Comparison of ENCODE assay signal across 14 mouse cellular contexts in the genomic region with DNA sequence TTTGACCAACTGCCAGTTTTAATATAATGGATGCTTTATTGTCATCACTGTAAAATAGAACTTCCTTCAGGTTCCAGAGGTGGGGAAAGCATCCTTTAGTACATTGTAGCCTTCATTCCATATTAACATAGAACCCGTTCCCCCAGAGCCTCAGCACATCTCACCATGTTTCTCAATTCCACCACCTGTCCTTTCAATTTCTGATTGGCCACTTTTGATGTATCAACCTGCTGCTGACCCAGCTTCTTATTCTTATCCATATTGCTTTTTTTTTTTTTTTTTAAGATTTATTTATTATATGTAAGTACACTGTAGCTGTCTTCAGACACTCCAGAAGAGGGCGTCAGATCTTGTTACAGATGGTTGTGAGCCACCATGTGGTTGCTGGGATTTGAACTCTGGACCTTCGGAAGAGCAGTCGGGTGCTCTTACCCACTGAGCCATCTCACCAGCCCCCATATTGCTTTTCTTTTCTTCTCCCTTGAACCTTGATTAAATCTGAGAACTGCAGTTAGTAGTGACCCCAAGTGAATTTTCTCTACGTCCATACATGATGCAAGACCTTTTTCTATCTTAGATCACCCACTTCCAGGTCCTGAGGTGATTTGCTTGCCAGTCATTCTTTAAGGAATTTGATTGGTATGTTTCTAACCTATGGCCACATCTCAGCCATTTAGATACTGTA. TPM values are rescaled to one million over a fixed set of nuclear protein-coding genes. Genes with fewer than 3 reads are reported as not detected.
A peak's percentile ranks its signal among the peaks of the same experiment; 100 is the strongest.
DNase-seq lines count a peak whose midpoint lies in the region; ATAC-seq and TF ChIP-seq lines count a peak whose summit lies in the region.
"Not testable (repeated sequence)": the region's sequence is repeated elsewhere in the genome, so short reads cannot be mapped to it uniquely, and the experiment has no call there.
"Had no signal": no experiment of that assay in that cellular context is flagged by ENCODE, and none has a peak within 500 bp of the region (broad histone marks: within the 10 kb centered on the region; RNA-seq: fewer than 3 reads in every experiment).

No protein-coding gene starts in this region.

- dilution Hi-C loops in CH12.LX (cut with MboI; ENCODE audit: extremely low pct_ligation_motif_present, extremely low pct_unique_long_range_greater_than_20kb, low sequenced_read_pairs): not testable (repeated sequence)

- peaks cover 4 to 19% of the 10 kb centered on the region in 2 experiments for H3K36me3 ChIP-seq in CH12.LX (replicated peaks in 1 of 2; ENCODE audit: control insufficient read depth in 1 of 2, insufficient read depth in 1 of 2, low read length in 1 of 2)
- H3K36me3 ChIP-seq in embryonic facial prominence, embryonic 14.5 days (ENCODE audit: control insufficient read depth, insufficient read depth, low read length); heart, adult 2 months (ENCODE audit: control insufficient read depth, insufficient read depth, low read length); hindbrain, embryonic 13.5 days; kidney, postnatal 0 days (ENCODE audit: insufficient read depth, low read length); liver, embryonic 14.5 days (replicated peaks; ENCODE audit: control insufficient read depth, insufficient read depth, low read depth); midbrain, embryonic 12.5 days; stomach, embryonic 15.5 days: not testable (repeated sequence)

- peaks cover 0 to 22% of the 10 kb centered on the region in 2 experiments; a peak in 2 of 4 replicates for H3K4me1 ChIP-seq in CH12.LX (ENCODE audit: control insufficient read depth in 1 of 2, insufficient read depth in 2 of 2)
- not testable (repeated sequence) for H3K4me1 ChIP-seq in embryonic facial prominence, embryonic 14.5 days (ENCODE audit: control insufficient read depth, insufficient read depth, low read length); heart, adult 2 months (ENCODE audit: control insufficient read depth, insufficient read depth, low read length); kidney, postnatal 0 days (replicated peaks; ENCODE audit: insufficient read depth, low read length); liver, embryonic 14.5 days (replicated peaks; ENCODE audit: control insufficient read depth in 2 of 2, insufficient read depth in 2 of 2, low read length in 1 of 2); stomach, embryonic 15.5 days
- peaks cover 14% of the 10 kb centered on the region for H3K4me1 ChIP-seq in hindbrain, embryonic 13.5 days (replicated peaks)
- peaks cover 12% of the 10 kb centered on the region for H3K4me1 ChIP-seq in midbrain, embryonic 12.5 days

- not testable (repeated sequence) for ATAC-seq in embryonic facial prominence, embryonic 14.5 days (ENCODE audit: low read depth); hindbrain, embryonic 13.5 days (ENCODE audit: low FRiP score); kidney, postnatal 0 days (replicated peaks; ENCODE audit: low FRiP score, low read depth); liver, embryonic 14.5 days (ENCODE audit: insufficient read depth); midbrain, embryonic 12.5 days (ENCODE audit: low FRiP score, low read depth); stomach, embryonic 15.5 days (ENCODE audit: insufficient read depth, low FRiP score, low read depth)

- in situ Hi-C loops in CH12.LX (cut with MboI; ENCODE audit: low pct_ligation_motif_present, low pct_unique_long_range_greater_than_20kb, low sequenced_read_pairs): not testable (repeated sequence)

- TF ChIP-seq EP300 in CH12.LX (IDR thresholded peaks at IDR 0.05; ENCODE audit: low read length); heart, adult 2 months (IDR thresholded peaks at IDR 0.05; ENCODE audit: insufficient read depth, low read depth, low read length); liver, embryonic 14.5 days (IDR thresholded peaks at IDR 0.05; ENCODE audit: low read depth): not testable (repeated sequence)

- intact Hi-C loops in heart, adult 2 months (cut with DNase I): not testable (repeated sequence)

- DNase-seq in CH12.LX (ENCODE audit: extremely low read depth): peak; percentile 48
- DNase-seq in embryonic facial prominence, embryonic 14.5 days (ENCODE audit: low spot score); heart, adult 2 months; kidney, postnatal 0 days (ENCODE audit: low spot score); liver, embryonic 14.5 days (ENCODE audit: low read depth in 3 of 3, low spot score in 3 of 3): not testable (repeated sequence)

- not testable (repeated sequence) for TF ChIP-seq POLR2A in CH12.LX (IDR thresholded peaks at IDR 0.05; ENCODE audit: low read depth, low read length); heart, adult 2 months (IDR thresholded peaks at IDR 0.05; ENCODE audit: insufficient read depth, low read depth, low read length)

- WGBS in embryonic facial prominence, embryonic 14.5 days: 67% methylated on average over 4 of the region's 5 CpGs
- WGBS in heart, adult 2 months: 78% methylated on average over 5 of the region's 5 CpGs
- WGBS in hindbrain, embryonic 13.5 days: 74% methylated on average over 4 of the region's 5 CpGs
- 69% methylated on average over 4 of the region's 5 CpGs for WGBS in kidney, postnatal 0 days
- 49% methylated on average over 4 of the region's 5 CpGs for WGBS in liver, embryonic 14.5 days (ENCODE audit: insufficient replicate concordance)
- WGBS in midbrain, embryonic 12.5 days: 81% methylated on average over 4 of the region's 5 CpGs
- 60% methylated on average over 4 of the region's 5 CpGs for WGBS in stomach, embryonic 15.5 days

- not testable (repeated sequence) for H3K27me3 ChIP-seq in CH12.LX (replicated peaks); embryonic facial prominence, embryonic 14.5 days (replicated peaks; ENCODE audit: control insufficient read depth, insufficient read depth, low read length); heart, adult 2 months (ENCODE audit: control insufficient read depth, insufficient read depth, low read length); hindbrain, embryonic 13.5 days; kidney, postnatal 0 days (ENCODE audit: insufficient read depth, low read length); liver, embryonic 14.5 days (ENCODE audit: control insufficient read depth, insufficient read depth, low read length); midbrain, embryonic 12.5 days; stomach, embryonic 15.5 days (replicated peaks)

- H3K79me2 ChIP-seq in CH12.LX (replicated peaks; ENCODE audit: control insufficient read depth, extremely low read depth, insufficient read depth, poor library complexity, severe bottlenecking); heart, adult 2 months (replicated peaks; ENCODE audit: control insufficient read depth, insufficient read depth, low read length): not testable (repeated sequence)

- peak overlapping the region in 1 of 3 experiments; percentile 62 for H3K4me3 ChIP-seq in CH12.LX (replicated peaks in 1 of 3; ENCODE audit: low read depth in 2 of 3, low read length in 2 of 3, poor library complexity in 1 of 3)
- H3K4me3 ChIP-seq in embryonic facial prominence, embryonic 14.5 days (ENCODE audit: low read depth, low read length): peak overlapping the region; percentile 47
- peak overlapping the region; percentile 66 for H3K4me3 ChIP-seq in heart, adult 2 months
- peak overlapping the region; percentile 61 for H3K4me3 ChIP-seq in hindbrain, embryonic 13.5 days
- H3K4me3 ChIP-seq in kidney, postnatal 0 days (replicated peaks; ENCODE audit: low read depth, low read length): peak overlapping the region; percentile 44
- H3K4me3 ChIP-seq in liver, embryonic 14.5 days (ENCODE audit: insufficient read depth in 1 of 2, low read depth in 2 of 2, low read length in 2 of 2): peak overlapping the region in 1 of 2 experiments; percentile 53; a peak in 3 of 4 replicates
- peak overlapping the region; percentile 55 for H3K4me3 ChIP-seq in midbrain, embryonic 12.5 days
- H3K4me3 ChIP-seq in stomach, embryonic 15.5 days (replicated peaks): not testable (repeated sequence)

- not testable (repeated sequence) for TF ChIP-seq RAD21 in CH12.LX (IDR thresholded peaks at IDR 0.05; ENCODE audit: low read depth, low read length)

- peak in 1 of 2 experiments; percentile 13; a peak in 1 of 4 replicates for TF ChIP-seq CTCF in CH12.LX (conservative IDR thresholded peaks at IDR 0.05 in 1 of 2, IDR thresholded peaks at IDR 0.05 in 1 of 2; ENCODE audit: low read depth in 2 of 2, low read length in 2 of 2)
- TF ChIP-seq CTCF in heart, adult 2 months (IDR thresholded peaks at IDR 0.05); kidney, postnatal 0 days (IDR thresholded peaks at IDR 0.05; ENCODE audit: low read depth); liver, embryonic 14.5 days (IDR thresholded peaks at IDR 0.05; ENCODE audit: low read depth): not testable (repeated sequence)

- H3K27ac ChIP-seq in CH12.LX (ENCODE audit: insufficient read depth, low read depth); hindbrain, embryonic 13.5 days; kidney, postnatal 0 days; liver, embryonic 14.5 days; stomach, embryonic 15.5 days: not testable (repeated sequence)
- peak overlapping the region; percentile 97; the same call in 1 of the 2 replicates for H3K27ac ChIP-seq in embryonic facial prominence, embryonic 14.5 days (replicated peaks; ENCODE audit: low read depth, low read length)
- H3K27ac ChIP-seq in heart, adult 2 months: peak overlapping the region; percentile 91; the same call in 1 of the 2 replicates
- H3K27ac ChIP-seq in midbrain, embryonic 12.5 days (replicated peaks): peak overlapping the region; percentile 96; the same call in 1 of the 2 replicates

- H3K4me2 ChIP-seq in CH12.LX (ENCODE audit: insufficient read depth, low read depth, poor library complexity, severe bottlenecking): peak overlapping the region; percentile 54; the same call in 1 of the 2 replicates
- H3K4me2 ChIP-seq in embryonic facial prominence, embryonic 14.5 days (ENCODE audit: low read depth, low read length): peak overlapping the region; percentile 81
- peak overlapping the region; percentile 95 for H3K4me2 ChIP-seq in hindbrain, embryonic 13.5 days
- peak overlapping the region; percentile 73 for H3K4me2 ChIP-seq in kidney, postnatal 0 days (ENCODE audit: low read length)
- H3K4me2 ChIP-seq in liver, embryonic 14.5 days (ENCODE audit: low read depth): peak overlapping the region; percentile 65
- H3K4me2 ChIP-seq in midbrain, embryonic 12.5 days (replicated peaks): peak overlapping the region; percentile 86
- H3K4me2 ChIP-seq in stomach, embryonic 15.5 days: peak overlapping the region; percentile 73

- H3K9me3 ChIP-seq in CH12.LX (replicated peaks; ENCODE audit: low read length); embryonic facial prominence, embryonic 14.5 days (ENCODE audit: control insufficient read depth, low read length); hindbrain, embryonic 13.5 days; kidney, postnatal 0 days (replicated peaks; ENCODE audit: low read length); liver, embryonic 14.5 days (ENCODE audit: control insufficient read depth, low read length); midbrain, embryonic 12.5 days; stomach, embryonic 15.5 days: not testable (repeated sequence)

- H3K9ac ChIP-seq in CH12.LX (ENCODE audit: insufficient read depth, low read depth); heart, adult 2 months (ENCODE audit: low read depth, low read length); hindbrain, embryonic 13.5 days; kidney, postnatal 0 days (ENCODE audit: low read depth, low read length); liver, embryonic 14.5 days (replicated peaks); stomach, embryonic 15.5 days: not testable (repeated sequence)
- H3K9ac ChIP-seq in embryonic facial prominence, embryonic 14.5 days (ENCODE audit: low read depth, low read length): peak overlapping the region; percentile 74; the same call in 1 of the 2 replicates
- H3K9ac ChIP-seq in midbrain, embryonic 12.5 days (replicated peaks): 0 out of 2 replicates have a peak overlapping the region, but pooled peaks have one; percentile 62

RNA-seq across cellular contexts. Expression of a gene that starts 1.9 kb away (rescaled TPM):
- 22.2 and 28.5 TPM in 2 replicates for total RNA-seq in CH12.LX (2012; rRNA removed)
- total RNA-seq in CH12.LX (2014; rRNA removed): 18.5 and 19.2 TPM in 2 replicates
- polyA plus RNA-seq in CH12.LX (2012; ENCODE audit: insufficient read length, low read depth): 9.6 and 12.3 TPM in 2 replicates
- polyA plus RNA-seq in embryonic facial prominence, embryonic 14.5 days (2014; fragmentation: Nextera tagmentation; extraction: Ambion mirVana): 34.9 and 39.4 TPM in 2 replicates
- total RNA-seq in heart, adult 2 months (2021): 10 to 100 TPM; 45.6 to 49.5 TPM
- 42.3 and 49.8 TPM in 2 replicates for polyA plus RNA-seq in heart, adult 2 months (2012; rRNA removed)
- 15.5 and 18.9 TPM in 2 replicates for polyA plus RNA-seq in hindbrain, embryonic 13.5 days (2015; fragmentation: Nextera tagmentation; extraction: Ambion mirVana)
- polyA plus RNA-seq in kidney, postnatal 0 days (2015; fragmentation: Nextera tagmentation; extraction: Ambion mirVana): 30.9 and 37.6 TPM in 2 replicates
- 3.8 and 5.7 TPM in 2 replicates for polyA plus RNA-seq in liver, embryonic 14.5 days (2012; rRNA removed)
- polyA plus RNA-seq in liver, embryonic 14.5 days (2014; fragmentation: Nextera tagmentation; extraction: Ambion mirVana): 9.4 and 10.4 TPM in 2 replicates
- 41.9 and 48.9 TPM in 2 replicates for polyA plus RNA-seq in midbrain, embryonic 12.5 days (2016; fragmentation: Nextera tagmentation; extraction: Ambion mirVana)
- polyA plus RNA-seq in stomach, embryonic 15.5 days (2015; fragmentation: Nextera tagmentation; extraction: Ambion mirVana): 37.6 and 39.6 TPM in 2 replicates

RNA-seq across cellular contexts. Expression of a gene that starts 29.8 kb away (rescaled TPM):
- total RNA-seq in CH12.LX (2012; rRNA removed) (not detected in 2 replicates), CH12.LX (2014; rRNA removed) (not detected in 2 replicates)
- polyA plus RNA-seq in CH12.LX (2012; ENCODE audit: insufficient read length, low read depth): not detected in 2 replicates
- not detected in 2 replicates for polyA plus RNA-seq in embryonic facial prominence, embryonic 14.5 days (2014; fragmentation: Nextera tagmentation; extraction: Ambion mirVana)
- total RNA-seq in heart, adult 2 months (2021): not detected
- not detected in 2 replicates for polyA plus RNA-seq in heart, adult 2 months (2012; rRNA removed)
- not detected in 2 replicates for polyA plus RNA-seq in hindbrain, embryonic 13.5 days (2015; fragmentation: Nextera tagmentation; extraction: Ambion mirVana)
- polyA plus RNA-seq in kidney, postnatal 0 days (2015; fragmentation: Nextera tagmentation; extraction: Ambion mirVana): 0.37 TPM in 1 of 2 replicates, not detected in the other
- polyA plus RNA-seq in liver, embryonic 14.5 days (2012; rRNA removed): not detected in 2 replicates
- not detected in 2 replicates for polyA plus RNA-seq in liver, embryonic 14.5 days (2014; fragmentation: Nextera tagmentation; extraction: Ambion mirVana)
- not detected in 2 replicates for polyA plus RNA-seq in midbrain, embryonic 12.5 days (2016; fragmentation: Nextera tagmentation; extraction: Ambion mirVana)
- polyA plus RNA-seq in stomach, embryonic 15.5 days (2015; fragmentation: Nextera tagmentation; extraction: Ambion mirVana): not detected in 2 replicates
- total RNA-seq: adrenal gland, postnatal 10 days; gastrocnemius, adult 8-10 months; heart, postnatal 10 days; left cerebral cortex, postnatal 36 days; megakaryocyte progenitor cell, adult 5-6 weeks; neutrophil, adult 5-6 weeks had no signal

RNA-seq across cellular contexts. Expression of a gene that starts 36.5 kb away (rescaled TPM):
- total RNA-seq in CH12.LX (2012; rRNA removed) (0.81 and 1.1 TPM in 2 replicates), CH12.LX (2014; rRNA removed) (0.59 and 0.68 TPM in 2 replicates)
- polyA plus RNA-seq in CH12.LX (2012; ENCODE audit: insufficient read length, low read depth): 1.1 and 1.2 TPM in 2 replicates
- polyA plus RNA-seq in embryonic facial prominence, embryonic 14.5 days (2014; fragmentation: Nextera tagmentation; extraction: Ambion mirVana): 4.2 and 4.7 TPM in 2 replicates
- 10 to 100 TPM; 18.9 to 23.5 TPM for total RNA-seq in heart, adult 2 months (2021)
- 23.4 and 27.8 TPM in 2 replicates for polyA plus RNA-seq in heart, adult 2 months (2012; rRNA removed)
- 8.0 and 10.7 TPM in 2 replicates for polyA plus RNA-seq in hindbrain, embryonic 13.5 days (2015; fragmentation: Nextera tagmentation; extraction: Ambion mirVana)
- polyA plus RNA-seq in kidney, postnatal 0 days (2015; fragmentation: Nextera tagmentation; extraction: Ambion mirVana): 7.0 and 7.9 TPM in 2 replicates
- 0.48 and 0.84 TPM in 2 replicates for polyA plus RNA-seq in liver, embryonic 14.5 days (2012; rRNA removed)
- 0.46 and 0.72 TPM in 2 replicates for polyA plus RNA-seq in liver, embryonic 14.5 days (2014; fragmentation: Nextera tagmentation; extraction: Ambion mirVana)
- polyA plus RNA-seq in midbrain, embryonic 12.5 days (2016; fragmentation: Nextera tagmentation; extraction: Ambion mirVana): 6.5 and 8.4 TPM in 2 replicates
- polyA plus RNA-seq in stomach, embryonic 15.5 days (2015; fragmentation: Nextera tagmentation; extraction: Ambion mirVana): 7.6 and 7.7 TPM in 2 replicates

RNA-seq across cellular contexts. Expression of a gene that starts 46.8 kb away (rescaled TPM):
- total RNA-seq in CH12.LX (2012; rRNA removed) (1.4 and 2.2 TPM in 2 replicates), CH12.LX (2014; rRNA removed) (2.6 and 2.8 TPM in 2 replicates)
- polyA plus RNA-seq in CH12.LX (2012; ENCODE audit: insufficient read length, low read depth): 6.8 and 9.1 TPM in 2 replicates
- 5.9 and 6.5 TPM in 2 replicates for polyA plus RNA-seq in embryonic facial prominence, embryonic 14.5 days (2014; fragmentation: Nextera tagmentation; extraction: Ambion mirVana)
- 1 to 10 TPM; 2.8 to 3.4 TPM for total RNA-seq in heart, adult 2 months (2021)
- 15.5 and 18.8 TPM in 2 replicates for polyA plus RNA-seq in heart, adult 2 months (2012; rRNA removed)
- 3.4 and 4.1 TPM in 2 replicates for polyA plus RNA-seq in hindbrain, embryonic 13.5 days (2015; fragmentation: Nextera tagmentation; extraction: Ambion mirVana)
- polyA plus RNA-seq in kidney, postnatal 0 days (2015; fragmentation: Nextera tagmentation; extraction: Ambion mirVana): 19.4 and 20.9 TPM in 2 replicates
- polyA plus RNA-seq in liver, embryonic 14.5 days (2012; rRNA removed): 5.7 and 7.3 TPM in 2 replicates
- polyA plus RNA-seq in liver, embryonic 14.5 days (2014; fragmentation: Nextera tagmentation; extraction: Ambion mirVana): 5.4 and 7.5 TPM in 2 replicates
- polyA plus RNA-seq in midbrain, embryonic 12.5 days (2016; fragmentation: Nextera tagmentation; extraction: Ambion mirVana): 3.4 and 4.5 TPM in 2 replicates
- 9.8 and 10.1 TPM in 2 replicates for polyA plus RNA-seq in stomach, embryonic 15.5 days (2015; fragmentation: Nextera tagmentation; extraction: Ambion mirVana)
